Mouse (Mus musculus): ENCODE measurements around the gene Mfap1b.

DNA sequence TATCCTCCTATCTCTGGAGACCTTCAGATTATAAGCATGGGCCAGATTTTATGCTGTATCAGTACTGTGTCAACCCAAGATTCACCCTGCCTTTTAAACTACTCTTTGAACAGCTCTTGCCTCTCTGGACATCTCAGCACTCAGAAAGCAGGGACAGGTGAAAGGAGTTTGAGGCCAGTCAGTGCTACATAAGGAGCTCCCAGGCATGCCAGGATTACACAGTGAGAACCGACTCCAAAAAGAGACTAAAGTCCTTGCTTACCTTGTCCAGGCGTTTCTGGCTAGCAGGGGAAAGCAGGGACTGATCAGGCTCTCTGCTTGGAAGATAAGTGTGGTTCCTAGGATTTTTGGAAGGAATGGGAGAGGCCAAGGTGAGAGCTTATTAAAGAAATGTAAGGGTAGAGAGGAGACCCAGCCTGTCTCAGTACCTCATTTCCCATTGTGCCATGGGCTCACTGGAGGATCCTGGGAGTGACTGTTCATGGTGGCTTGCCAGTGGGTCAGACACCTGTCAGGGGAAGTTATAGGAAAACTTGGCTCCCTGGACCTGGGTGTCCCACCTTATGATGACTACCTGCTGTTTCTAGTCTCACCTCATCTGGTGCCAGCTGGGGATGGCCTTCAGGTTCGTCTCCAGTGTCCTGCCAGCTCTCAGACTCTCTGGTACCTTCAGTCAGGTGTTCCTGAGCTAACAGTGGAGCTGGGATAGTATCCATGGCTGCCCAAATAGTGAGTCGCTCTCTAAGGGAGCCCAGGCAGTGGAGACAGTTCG is 32.8 kb downstream of the Mfap1b start:
- no peak for TF ChIP-seq CTCF (IDR thresholded peaks at IDR 0.05)
- no peak for TF ChIP-seq EP300 (IDR thresholded peaks at IDR 0.05; ENCODE audit: insufficient read depth, low read depth, low read length)
